Mouse (Mus musculus) liver, embryonic 14.5 days (tissue): ENCODE data around the gene Ccdc88a.

Experiments used
- CTCF ChIP-seq: IDR thresholded peaks from 2 replicates; pipeline ENCODE4 v1.5.1; 2016; ENCODE audit warnings: antibody characterized with exemption, low read depth, control low read depth
- EP300 ChIP-seq: IDR thresholded peaks from 2 replicates; pipeline ENCODE4 v1.6.1; 2016; ENCODE audit warnings: antibody characterized with exemption, low read depth

DNA sequence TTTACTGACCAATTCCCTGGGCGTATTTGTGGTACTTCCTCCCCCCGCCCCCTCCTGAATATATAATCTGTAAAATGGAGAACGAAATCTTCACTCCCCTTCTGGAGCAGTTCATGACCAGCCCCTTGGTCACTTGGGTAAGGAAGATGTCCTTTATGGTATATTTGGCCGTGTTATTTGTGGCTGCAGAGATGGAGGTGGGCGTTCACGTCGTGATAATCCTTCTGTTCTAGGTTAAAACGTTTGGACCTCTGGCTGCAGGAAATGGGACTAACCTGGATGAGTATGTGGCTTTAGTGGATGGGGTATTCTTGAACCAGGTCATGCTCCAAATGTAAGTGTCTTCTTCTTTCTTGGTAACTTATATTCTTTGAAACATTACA lies 807 bp downstream of the Ccdc88a start:
- TF ChIP-seq CTCF = peak; percentile 7; the same call in 1 of the 2 replicates
- TF ChIP-seq EP300 = no peak
